Mouse (Mus musculus): ENCODE measurements around the gene Pemt. TPM values are rescaled to one million over a fixed set of nuclear protein-coding genes. Genes with fewer than 3 reads are reported as not detected.
A peak's percentile ranks its signal among the peaks of the same experiment; 100 is the strongest.

Pemt gene
- polyA plus RNA-seq, 1 experiment from 2014 or later: 8.3 TPM

DNA sequence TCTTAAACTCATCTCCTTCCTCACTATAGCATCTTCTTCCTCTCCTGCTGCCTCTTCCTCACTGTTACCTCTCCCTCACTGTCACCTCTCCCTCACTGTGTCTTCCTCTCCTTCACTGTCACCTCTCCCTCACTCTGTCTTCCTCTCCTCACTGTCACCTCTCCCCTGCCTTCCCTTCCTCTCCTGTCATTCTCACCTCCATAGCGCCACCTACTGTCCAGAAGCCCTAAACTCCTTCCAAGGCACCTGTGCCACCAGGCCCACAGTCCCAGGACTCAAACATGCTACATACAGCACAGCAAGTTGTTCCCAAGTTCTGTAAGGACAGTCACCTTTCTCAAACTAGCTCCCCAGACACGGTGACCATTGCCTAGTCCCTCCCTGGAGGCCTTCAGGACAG, 19.0 kb downstream of the Pemt start:
- Histone ChIP-seq H3K27me3 (ENCODE audit: control insufficient read depth, insufficient read depth, low read length) (no peaks in the 10 kb centered on the region), H3K4me3 (ENCODE audit: low read depth, low read length) (no peak overlapping the region), H3K4me2 (replicated peaks; ENCODE audit: low read depth) (no peak overlapping the region), H3K9me3 (ENCODE audit: control insufficient read depth, low read length) (no peaks in the 10 kb centered on the region), H3K4me1 (replicated peaks; ENCODE audit: control insufficient read depth, insufficient read depth) (no peaks in the 10 kb centered on the region), H3K9ac (ENCODE audit: low read length) (no peak overlapping the region), H3K36me3 (ENCODE audit: control insufficient read depth, insufficient read depth, low read length) (no peaks in the 10 kb centered on the region), H3K27ac (replicated peaks) (no peak overlapping the region)
- 9% methylated on average over 2 of the region's 2 CpGs for WGBS
- ATAC-seq (ENCODE audit: low FRiP score, low TSS enrichment) (peak; percentile 26; the same call in 1 of the 2 replicates), DNase-seq (ENCODE audit: low spot score) (peak; percentile 85)
- TF ChIP-seq CTCF (IDR thresholded peaks at IDR 0.05; ENCODE audit: low read depth): peak; percentile 95
- no peak for TF ChIP-seq EP300 (optimal IDR thresholded peaks at IDR 0.05)

DNA sequence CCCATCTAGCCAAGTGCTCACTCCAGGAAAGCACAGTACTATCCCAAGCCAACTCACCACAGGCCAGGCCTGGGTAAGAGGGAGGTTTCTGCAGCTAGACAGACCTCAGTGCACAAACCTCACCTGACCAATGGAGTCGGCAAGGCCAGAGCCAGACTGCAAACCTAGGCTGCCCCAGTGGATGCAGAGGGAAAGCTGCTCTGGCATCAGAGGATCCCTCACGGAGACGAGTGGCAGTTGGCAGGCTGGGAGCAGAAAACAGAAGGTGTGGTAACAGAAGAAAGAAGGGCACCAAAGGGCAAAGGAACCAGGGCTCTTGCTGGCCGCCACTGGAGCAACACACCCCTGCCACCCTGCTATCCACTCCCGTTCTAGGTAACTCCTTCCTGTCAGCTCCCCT, 20.1 kb downstream of the Pemt start:
- no peak for ATAC-seq (ENCODE audit: low FRiP score, low TSS enrichment)
- no peak for DNase-seq (ENCODE audit: low spot score)
- H3K9me3 ChIP-seq (ENCODE audit: control insufficient read depth, low read length): no peaks in the 10 kb centered on the region
- TF ChIP-seq EP300 (optimal IDR thresholded peaks at IDR 0.05) (no peak), CTCF (IDR thresholded peaks at IDR 0.05; ENCODE audit: low read depth) (no peak)
- H3K27ac ChIP-seq (replicated peaks): no peak overlapping the region
- H3K27me3 ChIP-seq (ENCODE audit: control insufficient read depth, insufficient read depth, low read length): no peaks in the 10 kb centered on the region
- no peak overlapping the region for H3K9ac ChIP-seq (ENCODE audit: low read length)
- no peak overlapping the region for H3K4me3 ChIP-seq (ENCODE audit: low read depth, low read length)
- H3K36me3 ChIP-seq (ENCODE audit: control insufficient read depth, insufficient read depth, low read length): no peaks in the 10 kb centered on the region
- H3K4me1 ChIP-seq (replicated peaks; ENCODE audit: control insufficient read depth, insufficient read depth): no peaks in the 10 kb centered on the region
- WGBS: 82% methylated on average over 5 of the region's 5 CpGs
- no peak overlapping the region for H3K4me2 ChIP-seq (replicated peaks; ENCODE audit: low read depth)

DNA sequence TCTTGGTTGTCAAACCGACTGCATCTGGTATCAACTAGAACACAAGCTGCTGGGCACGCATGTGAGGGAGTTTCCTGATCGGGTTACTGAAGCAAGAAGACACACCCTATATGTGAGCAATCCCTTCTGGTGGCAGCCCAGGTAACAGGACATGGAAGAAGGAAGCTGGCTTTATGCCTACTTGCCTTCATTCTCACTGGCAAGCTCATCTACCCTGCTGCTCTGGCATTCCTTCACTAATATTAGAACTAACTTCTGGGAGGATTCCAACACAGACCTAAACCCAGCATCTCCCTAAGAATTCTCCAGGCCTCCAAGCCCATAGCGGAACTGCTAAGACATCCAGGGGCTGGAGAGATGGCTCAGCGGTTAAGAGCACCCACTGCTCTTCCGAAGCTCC, 25.1 kb downstream of the Pemt start:
- DNase-seq (ENCODE audit: low spot score) (peak; percentile 28), ATAC-seq (ENCODE audit: low FRiP score, low TSS enrichment) (peak; percentile 45; the same call in 1 of the 2 replicates)
- no peak overlapping the region for H3K27ac ChIP-seq (replicated peaks)
- H3K27me3 ChIP-seq (ENCODE audit: control insufficient read depth, insufficient read depth, low read length): no peaks in the 10 kb centered on the region
- TF ChIP-seq EP300 (optimal IDR thresholded peaks at IDR 0.05): no peak
- no peak for TF ChIP-seq CTCF (IDR thresholded peaks at IDR 0.05; ENCODE audit: low read depth)
- WGBS: 77% methylated on average over 6 of the region's 6 CpGs
- H3K4me1 ChIP-seq (replicated peaks; ENCODE audit: control insufficient read depth, insufficient read depth): no peaks in the 10 kb centered on the region
- H3K36me3 ChIP-seq (ENCODE audit: control insufficient read depth, insufficient read depth, low read length): no peaks in the 10 kb centered on the region
- H3K9me3 ChIP-seq (ENCODE audit: control insufficient read depth, low read length): no peaks in the 10 kb centered on the region
- no peak overlapping the region for H3K9ac ChIP-seq (ENCODE audit: low read length)
- no peak overlapping the region for H3K4me3 ChIP-seq (ENCODE audit: low read depth, low read length)
- no peak overlapping the region for H3K4me2 ChIP-seq (replicated peaks; ENCODE audit: low read depth)

DNA sequence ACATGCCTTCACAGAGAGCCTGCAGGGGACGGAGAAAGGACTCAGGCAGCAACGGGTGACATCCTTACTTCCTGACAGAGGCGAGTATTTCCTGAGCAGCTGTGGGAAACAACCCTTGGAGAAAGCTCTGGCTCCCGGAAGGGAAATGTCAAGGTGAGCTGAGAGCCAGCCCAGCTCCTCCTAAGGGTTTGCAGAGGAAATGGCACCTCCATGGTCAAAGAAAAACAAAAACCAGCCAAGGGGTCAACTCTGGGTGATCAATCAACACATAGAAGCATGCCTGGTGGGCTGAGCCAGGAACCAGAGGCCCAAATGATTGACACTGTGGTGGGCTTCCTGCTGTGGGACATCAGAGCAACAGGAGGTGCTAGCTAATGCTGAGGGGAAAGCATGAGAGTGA, 29.6 kb downstream of the Pemt start:
- TF ChIP-seq EP300 (optimal IDR thresholded peaks at IDR 0.05) (no peak), CTCF (IDR thresholded peaks at IDR 0.05; ENCODE audit: low read depth) (no peak)
- 47% methylated on average over 4 of the region's 4 CpGs for WGBS

DNA sequence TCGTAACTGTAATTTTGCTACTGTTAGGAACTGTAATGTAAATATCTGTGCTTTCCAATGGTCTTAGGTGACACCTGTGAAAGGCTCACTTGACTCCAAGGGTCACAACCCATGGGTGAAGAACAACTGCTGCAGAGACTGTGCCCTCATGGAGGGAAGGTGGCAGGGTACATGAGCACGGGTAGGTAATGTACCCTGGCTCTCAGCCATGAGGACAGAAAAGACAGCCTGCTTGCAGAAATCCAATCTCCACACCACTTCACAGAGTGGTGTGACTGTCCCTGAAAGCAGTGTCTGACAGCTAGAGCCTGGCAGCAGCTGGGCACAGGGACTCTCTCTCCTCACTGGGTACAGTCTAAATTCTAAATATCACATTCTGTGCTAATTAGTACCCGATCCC, 34.8 kb downstream of the Pemt start:
- ATAC-seq (ENCODE audit: low FRiP score, low TSS enrichment) (no peak), DNase-seq (ENCODE audit: low spot score) (no peak)
- WGBS: 80% methylated on average over 3 of the region's 3 CpGs
- Histone ChIP-seq H3K4me1 (replicated peaks; ENCODE audit: control insufficient read depth, insufficient read depth) (no peaks in the 10 kb centered on the region), H3K27ac (replicated peaks) (no peak overlapping the region), H3K36me3 (ENCODE audit: control insufficient read depth, insufficient read depth, low read length) (no peaks in the 10 kb centered on the region), H3K4me3 (ENCODE audit: low read depth, low read length) (no peak overlapping the region), H3K9ac (ENCODE audit: low read length) (no peak overlapping the region), H3K9me3 (ENCODE audit: control insufficient read depth, low read length) (no peaks in the 10 kb centered on the region), H3K4me2 (replicated peaks; ENCODE audit: low read depth) (no peak overlapping the region), H3K27me3 (ENCODE audit: control insufficient read depth, insufficient read depth, low read length) (no peaks in the 10 kb centered on the region)
- TF ChIP-seq EP300 (optimal IDR thresholded peaks at IDR 0.05) (no peak), CTCF (IDR thresholded peaks at IDR 0.05; ENCODE audit: low read depth) (no peak)

More for the DNA sequence above, 29.6 kb downstream of the Pemt start:
- no peaks in the 10 kb centered on the region for H3K4me1 ChIP-seq (replicated peaks; ENCODE audit: control insufficient read depth, insufficient read depth)
- H3K9me3 ChIP-seq (ENCODE audit: control insufficient read depth, low read length): no peaks in the 10 kb centered on the region
- H3K27ac ChIP-seq (replicated peaks): no peak overlapping the region
- DNase-seq (ENCODE audit: low spot score) (no peak), ATAC-seq (ENCODE audit: low FRiP score, low TSS enrichment) (no peak)
- no peak overlapping the region for H3K4me3 ChIP-seq (ENCODE audit: low read depth, low read length)
- H3K4me2 ChIP-seq (replicated peaks; ENCODE audit: low read depth): no peak overlapping the region
- H3K36me3 ChIP-seq (ENCODE audit: control insufficient read depth, insufficient read depth, low read length): no peaks in the 10 kb centered on the region
- H3K27me3 ChIP-seq (ENCODE audit: control insufficient read depth, insufficient read depth, low read length): no peaks in the 10 kb centered on the region
- no peak overlapping the region for H3K9ac ChIP-seq (ENCODE audit: low read length)

DNA sequence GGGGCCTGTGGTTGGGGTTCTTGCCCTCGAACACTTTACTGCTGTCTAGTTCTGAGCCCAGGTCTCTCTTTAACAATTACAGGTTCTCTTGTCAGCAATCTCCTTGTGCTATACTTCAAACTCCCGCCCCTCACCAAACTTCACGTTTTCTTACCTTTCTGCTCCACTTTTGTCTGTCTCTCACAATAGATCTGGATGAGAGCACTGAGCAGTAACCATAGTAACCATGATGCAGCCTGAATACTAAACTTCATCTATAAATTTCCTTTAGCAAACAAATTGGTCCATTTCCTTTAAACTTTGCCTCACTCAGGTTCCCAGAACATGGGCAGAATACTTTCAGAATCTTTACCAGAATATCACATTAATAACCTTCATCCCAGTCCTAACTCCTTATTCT, 36.8 kb downstream of the Pemt start:
- no peak for ATAC-seq (ENCODE audit: low FRiP score, low TSS enrichment)
- no peak for DNase-seq (ENCODE audit: low spot score)
- 78% methylated on average over 3 of the region's 3 CpGs for WGBS
- Histone ChIP-seq H3K27me3 (ENCODE audit: control insufficient read depth, insufficient read depth, low read length) (no peaks in the 10 kb centered on the region), H3K4me1 (replicated peaks; ENCODE audit: control insufficient read depth, insufficient read depth) (no peaks in the 10 kb centered on the region), H3K27ac (replicated peaks) (no peak overlapping the region), H3K9me3 (ENCODE audit: control insufficient read depth, low read length) (no peaks in the 10 kb centered on the region), H3K4me2 (replicated peaks; ENCODE audit: low read depth) (no peak overlapping the region), H3K4me3 (ENCODE audit: low read depth, low read length) (no peak overlapping the region), H3K36me3 (ENCODE audit: control insufficient read depth, insufficient read depth, low read length) (no peaks in the 10 kb centered on the region), H3K9ac (ENCODE audit: low read length) (no peak overlapping the region)
- TF ChIP-seq EP300 (optimal IDR thresholded peaks at IDR 0.05) (no peak), CTCF (IDR thresholded peaks at IDR 0.05; ENCODE audit: low read depth) (no peak)
